ENCODE assay signal across 8 mouse cellular contexts in the genomic region with DNA sequence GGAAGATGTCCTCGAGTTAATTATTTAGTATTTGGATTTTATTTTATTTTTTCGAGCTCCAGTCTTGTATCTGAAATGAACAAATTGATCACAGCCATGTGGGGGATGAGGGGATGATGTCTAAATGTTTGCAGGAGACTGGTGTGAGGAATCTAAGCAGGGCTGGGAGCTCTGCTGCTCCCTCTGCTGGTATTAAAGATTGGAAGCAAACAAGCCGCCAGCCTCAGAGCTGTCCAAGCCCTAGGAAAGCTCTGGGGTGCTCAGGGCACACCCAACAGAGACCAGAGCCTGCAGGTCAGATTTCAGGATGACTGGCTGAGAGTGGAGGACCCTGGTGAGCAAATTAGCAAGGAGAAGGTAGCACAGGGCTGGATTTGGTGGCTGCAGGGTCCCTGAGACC.
A peak's percentile ranks its signal among the peaks of the same experiment; 100 is the strongest.
DNase-seq lines count a peak whose midpoint lies in the region; ATAC-seq lines count a peak whose summit lies in the region.

No protein-coding gene starts in this region.

- H3K9me3 ChIP-seq in intestine, embryonic 14.5 days (ENCODE audit: control insufficient read depth, low read length): no peaks in the 10 kb centered on the region
- H3K9me3 ChIP-seq in intestine, embryonic 15.5 days: no peaks in the 10 kb centered on the region

- WGBS in intestine, embryonic 14.5 days: 6% methylated on average over 3 of the region's 3 CpGs
- WGBS in intestine, embryonic 15.5 days: 9% methylated on average over 3 of the region's 3 CpGs

- no peak overlapping the region for H3K4me2 ChIP-seq in intestine, embryonic 14.5 days (ENCODE audit: low read length)
- no peak overlapping the region for H3K4me2 ChIP-seq in intestine, embryonic 15.5 days (replicated peaks)

- no peaks in the 10 kb centered on the region for H3K4me1 ChIP-seq in intestine, embryonic 14.5 days (replicated peaks; ENCODE audit: control insufficient read depth, insufficient read depth, low read length)
- no peaks in the 10 kb centered on the region for H3K4me1 ChIP-seq in intestine, embryonic 15.5 days (replicated peaks)

- no peak overlapping the region for H3K4me3 ChIP-seq in intestine, embryonic 14.5 days (ENCODE audit: low read depth, low read length)
- no peak overlapping the region for H3K4me3 ChIP-seq in intestine, embryonic 15.5 days (replicated peaks)

- H3K27ac ChIP-seq in intestine, embryonic 14.5 days (ENCODE audit: low read depth): no peak overlapping the region
- H3K27ac ChIP-seq in intestine, embryonic 15.5 days: no peak overlapping the region

- DNase-seq in intestine, embryonic 14.5 days (ENCODE audit: low spot score): peak; percentile 61
- DNase-seq in R1 (ENCODE audit: low read depth, low spot score): peak; percentile 51
- DNase-seq in cerebellum, postnatal 25 days: peak; percentile 73 to 80
- DNase-seq in gastrocnemius, adult 18-20 months (ENCODE audit: low spot score): peak; percentile 32
- DNase-seq in kidney, postnatal 10 days: peak; percentile 59
- DNase-seq in lung, postnatal 14 days: peak; percentile 47
- DNase-seq in right cerebral cortex, postnatal 25 days: peak; percentile 22

- H3K36me3 ChIP-seq in intestine, embryonic 14.5 days (ENCODE audit: control insufficient read depth, insufficient read depth, low read length): no peaks in the 10 kb centered on the region
- no peaks in the 10 kb centered on the region for H3K36me3 ChIP-seq in intestine, embryonic 15.5 days

- H3K27me3 ChIP-seq in intestine, embryonic 14.5 days (replicated peaks; ENCODE audit: control insufficient read depth, insufficient read depth, low read length): no peaks in the 10 kb centered on the region
- no peaks in the 10 kb centered on the region for H3K27me3 ChIP-seq in intestine, embryonic 15.5 days (replicated peaks)

- ATAC-seq in intestine, embryonic 14.5 days (replicated peaks; ENCODE audit: low FRiP score, low TSS enrichment, low read depth): no peak
- ATAC-seq in intestine, embryonic 15.5 days: no peak

- H3K9ac ChIP-seq in intestine, embryonic 14.5 days (ENCODE audit: low read length): no peak overlapping the region
- no peak overlapping the region for H3K9ac ChIP-seq in intestine, embryonic 15.5 days

Comparison
In these comparisons a context has a peak if more than half of its experiments do, and no peak if none do; other contexts are left out.
1. DNase-seq: peak in every context shown above with its lines; median percentile 76 in cerebellum, postnatal 25 days; 61 in intestine, embryonic 14.5 days; 59 in kidney, postnatal 10 days; 51 in R1; 47 in lung, postnatal 14 days; 32 in gastrocnemius, adult 18-20 months; 22 in right cerebral cortex, postnatal 25 days.